Mouse (Mus musculus) erythroblast, embryonic 14.5 days (primary cell): Measurements from ENCODE around the gene Lrba. TPM values are rescaled to one million over a fixed set of nuclear protein-coding genes. Genes with fewer than 3 reads are reported as not detected.

ENCODE experiments used
- H3K27me3 ChIP-seq: 2 replicates; pipeline ENCODE4 v1.6.1; 2012; ENCODE audit warnings: inconsistent platforms; ENCODE audit not compliant: control insufficient read depth
- H3K36me3 ChIP-seq: 2 replicates; pipeline ENCODE4 v1.6.1; 2012; ENCODE audit warnings: mild to moderate bottlenecking, inconsistent platforms; ENCODE audit not compliant: control insufficient read depth
- H3K4me1 ChIP-seq: 2 replicates; pipeline ENCODE4 v1.6.1; 2012; ENCODE audit warnings: inconsistent platforms; ENCODE audit not compliant: control insufficient read depth
- H3K4me3 ChIP-seq: replicated peaks from 2 replicates; pipeline ENCODE3; 2012; ENCODE audit warnings: moderate library complexity, mild to moderate bottlenecking, inconsistent platforms
- H3K9me3 ChIP-seq: 2 replicates; pipeline ENCODE4 v1.6.1; 2012; ENCODE audit warnings: low read length, inconsistent platforms, mixed read lengths; ENCODE audit not compliant: control insufficient read depth
- GATA1 ChIP-seq: IDR thresholded peaks from 2 replicates; pipeline ENCODE4 v1.6.1; 2012; ENCODE audit warnings: low read length, inconsistent platforms, mixed read lengths
- TAL1 ChIP-seq: IDR thresholded peaks from 3 replicates; pipeline ENCODE4 v1.6.1; 2012; ENCODE audit warnings: low read length, inconsistent platforms, mixed read lengths
- polyA plus RNA-seq: library from polyadenylated mRNA; stranded (reverse); fragments of >175 nt; gene quantifications from 2 replicates; pipeline ENCODE4 v1.2.3, GENCODE M21; 2012

Lrba gene
- polyA plus RNA-seq, 1 experiment = 2.3 TPM

- Histone ChIP-seq H3K4me1 (no peaks in the 10 kb centered on the region), H3K36me3 (no peaks in the 10 kb centered on the region), H3K9me3 (no peaks in the 10 kb centered on the region), H3K4me3 (no peak overlapping the region), H3K27me3 (no peaks in the 10 kb centered on the region)
- TF ChIP-seq TAL1 = no peak
- TF ChIP-seq GATA1 = no peak
Measured at GRCm38 (mm10) chr3:86651006-86651405, 426.5 kb downstream of the Lrba start.

GRCm38 (mm10) chr3:86659326-86659725, 434.8 kb downstream of the Lrba start:
- no peaks in the 10 kb centered on the region for H3K9me3 ChIP-seq
- TF ChIP-seq TAL1 = no peak
- no peak for TF ChIP-seq GATA1
- H3K27me3 ChIP-seq = no peaks in the 10 kb centered on the region
- H3K4me1 ChIP-seq = no peaks in the 10 kb centered on the region
- H3K36me3 ChIP-seq = no peaks in the 10 kb centered on the region
- H3K4me3 ChIP-seq = no peak overlapping the region

GRCm38 (mm10) chr3:86664399-86664798, 439.9 kb downstream of the Lrba start:
- Histone ChIP-seq H3K4me1 (no peaks in the 10 kb centered on the region), H3K9me3 (no peaks in the 10 kb centered on the region), H3K36me3 (no peaks in the 10 kb centered on the region), H3K4me3 (no peak overlapping the region), H3K27me3 (no peaks in the 10 kb centered on the region)
- TF ChIP-seq GATA1 (no peak), TAL1 (no peak)

GRCm38 (mm10) chr3:86668146-86668545, 443.7 kb downstream of the Lrba start:
- H3K4me3 ChIP-seq = no peak overlapping the region
- no peaks in the 10 kb centered on the region for H3K9me3 ChIP-seq
- no peaks in the 10 kb centered on the region for H3K36me3 ChIP-seq
- H3K4me1 ChIP-seq = no peaks in the 10 kb centered on the region
- no peaks in the 10 kb centered on the region for H3K27me3 ChIP-seq
- no peak for TF ChIP-seq GATA1
- no peak for TF ChIP-seq TAL1

- H3K4me3 ChIP-seq = no peak overlapping the region
- H3K4me1 ChIP-seq = no peaks in the 10 kb centered on the region
- H3K27me3 ChIP-seq = no peaks in the 10 kb centered on the region
- TF ChIP-seq TAL1 (no peak), GATA1 (no peak)
- no peaks in the 10 kb centered on the region for H3K36me3 ChIP-seq
- H3K9me3 ChIP-seq = no peaks in the 10 kb centered on the region
Measured at GRCm38 (mm10) chr3:86677573-86678155, 453.2 kb downstream of the Lrba start.

- Histone ChIP-seq H3K4me3 (no peak overlapping the region), H3K36me3 (no peaks in the 10 kb centered on the region), H3K27me3 (peaks cover 2% of the 10 kb centered on the region; the same call in 1 of the 2 replicates), H3K9me3 (no peaks in the 10 kb centered on the region), H3K4me1 (no peaks in the 10 kb centered on the region)
- no peak for TF ChIP-seq TAL1
- no peak for TF ChIP-seq GATA1
Measured at GRCm38 (mm10) chr3:86687571-86688209, 463.2 kb downstream of the Lrba start.

- peaks cover 2% of the 10 kb centered on the region; the same call in 1 of the 2 replicates for H3K27me3 ChIP-seq
- TF ChIP-seq GATA1 = no peak
- TF ChIP-seq TAL1 = no peak
- no peaks in the 10 kb centered on the region for H3K36me3 ChIP-seq
- no peaks in the 10 kb centered on the region for H3K4me1 ChIP-seq
- no peak overlapping the region for H3K4me3 ChIP-seq
- H3K9me3 ChIP-seq = no peaks in the 10 kb centered on the region
Measured at GRCm38 (mm10) chr3:86688438-86688837, 464.0 kb downstream of the Lrba start.

- Histone ChIP-seq H3K4me3 (no peak overlapping the region), H3K27me3 (peaks cover 2% of the 10 kb centered on the region; the same call in 1 of the 2 replicates), H3K36me3 (no peaks in the 10 kb centered on the region), H3K4me1 (no peaks in the 10 kb centered on the region), H3K9me3 (no peaks in the 10 kb centered on the region)
- TF ChIP-seq GATA1 = no peak
- no peak for TF ChIP-seq TAL1
Measured at GRCm38 (mm10) chr3:86689305-86689704, 464.8 kb downstream of the Lrba start.

- no peaks in the 10 kb centered on the region for H3K9me3 ChIP-seq
- no peaks in the 10 kb centered on the region for H3K36me3 ChIP-seq
- TF ChIP-seq GATA1 = no peak
- no peak for TF ChIP-seq TAL1
- H3K27me3 ChIP-seq = peaks cover 2% of the 10 kb centered on the region; the same call in 1 of the 2 replicates
- H3K4me3 ChIP-seq = no peak overlapping the region
- no peaks in the 10 kb centered on the region for H3K4me1 ChIP-seq
Measured at GRCm38 (mm10) chr3:86692779-86693178, 468.3 kb downstream of the Lrba start.
